Mouse (Mus musculus) right cerebral cortex, postnatal 25 days (tissue): ENCODE data around the gene Ubqln3.

Source experiments
- DNase-seq: peaks from one replicate; pipeline ENCODE4 v3.0.0; 2022

Ubqln3 gene

DNA sequence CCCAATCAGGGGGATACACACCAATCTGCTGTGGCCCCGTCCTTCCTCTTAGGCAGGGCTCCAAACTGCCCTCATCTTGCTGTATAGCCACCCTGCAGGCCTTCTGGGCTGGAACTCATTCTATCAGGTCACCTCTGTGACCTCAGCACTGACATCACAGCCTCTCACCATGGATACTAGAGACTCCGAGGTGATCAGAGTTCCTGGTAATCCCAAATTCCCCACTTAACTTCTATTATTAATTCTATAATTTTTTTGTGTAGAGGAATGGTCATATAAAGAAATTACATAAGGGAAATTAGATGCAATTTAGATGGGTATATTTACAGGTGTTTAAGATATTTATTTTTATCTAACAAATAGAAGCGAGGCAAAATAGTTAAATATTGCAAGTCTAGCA is at the start of gene Ubqln3:
Gene Ubqln3, minus strand, starts transcription at position 101 of the 400 bp plus-strand sequence.
- no peak for DNase-seq

DNA sequence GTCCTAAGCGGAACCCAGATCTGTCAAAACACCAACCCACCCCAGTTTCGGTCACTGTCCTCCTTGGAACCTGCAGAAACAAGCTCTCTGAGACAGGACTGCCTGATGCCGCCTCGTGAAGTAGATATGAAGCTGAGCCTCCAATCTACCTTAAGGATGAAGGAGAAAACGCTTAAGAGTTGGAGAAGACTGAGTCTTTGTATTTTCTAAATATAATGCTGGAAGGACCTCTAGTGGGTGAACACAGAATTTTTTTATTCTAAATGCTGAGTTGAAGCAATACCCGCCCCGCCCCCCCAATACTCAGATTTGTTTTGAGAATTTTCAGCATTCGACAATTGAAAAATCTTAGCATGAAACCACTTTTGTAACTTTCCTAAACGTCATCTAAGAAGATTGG is 48.2 kb upstream of the Ubqln3 start:
- DNase-seq, result no peak

DNA sequence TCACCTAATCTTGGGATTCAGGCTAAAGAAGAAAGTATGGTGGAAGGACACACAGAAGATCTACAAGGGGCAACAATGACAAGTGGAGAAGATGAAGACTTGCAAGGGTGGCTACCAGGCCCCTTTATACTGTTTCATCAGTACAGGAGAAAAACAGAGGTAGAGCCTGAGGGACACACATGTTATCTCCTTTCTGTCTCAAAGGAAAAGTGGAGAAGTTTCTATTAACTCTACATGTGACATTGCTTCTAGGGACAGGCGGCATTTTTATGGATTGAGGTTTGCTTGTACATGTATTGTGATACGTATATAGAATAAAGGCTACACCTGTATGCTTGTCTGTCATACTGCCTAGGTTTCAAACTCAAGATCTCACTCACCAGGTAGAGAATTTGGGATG is 40.2 kb upstream of the Ubqln3 start, which contains the start of gene Olfr648:
Gene Olfr648, minus strand, starts transcription at position 101 of the 400 bp plus-strand sequence.
- no peak for DNase-seq

DNA sequence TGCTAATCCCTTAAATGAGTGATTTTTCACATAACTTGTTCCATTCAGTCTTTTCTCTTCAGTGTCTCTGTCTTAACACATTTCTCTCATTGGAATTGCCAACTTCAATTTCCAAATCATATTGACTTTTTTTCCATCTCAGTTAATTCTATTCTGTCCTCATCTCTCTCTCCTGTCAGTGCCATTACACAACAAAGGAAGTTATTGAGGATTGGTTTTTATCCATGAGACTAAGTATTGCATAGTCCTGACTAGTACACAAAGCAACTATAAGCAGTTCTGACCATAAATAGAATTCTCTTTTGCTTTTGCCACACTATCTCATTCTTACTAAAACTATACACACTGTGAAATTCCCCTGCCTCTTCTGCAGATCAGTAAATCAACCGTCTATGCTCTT is 36.0 kb upstream of the Ubqln3 start:
- DNase-seq, result no peak

DNA sequence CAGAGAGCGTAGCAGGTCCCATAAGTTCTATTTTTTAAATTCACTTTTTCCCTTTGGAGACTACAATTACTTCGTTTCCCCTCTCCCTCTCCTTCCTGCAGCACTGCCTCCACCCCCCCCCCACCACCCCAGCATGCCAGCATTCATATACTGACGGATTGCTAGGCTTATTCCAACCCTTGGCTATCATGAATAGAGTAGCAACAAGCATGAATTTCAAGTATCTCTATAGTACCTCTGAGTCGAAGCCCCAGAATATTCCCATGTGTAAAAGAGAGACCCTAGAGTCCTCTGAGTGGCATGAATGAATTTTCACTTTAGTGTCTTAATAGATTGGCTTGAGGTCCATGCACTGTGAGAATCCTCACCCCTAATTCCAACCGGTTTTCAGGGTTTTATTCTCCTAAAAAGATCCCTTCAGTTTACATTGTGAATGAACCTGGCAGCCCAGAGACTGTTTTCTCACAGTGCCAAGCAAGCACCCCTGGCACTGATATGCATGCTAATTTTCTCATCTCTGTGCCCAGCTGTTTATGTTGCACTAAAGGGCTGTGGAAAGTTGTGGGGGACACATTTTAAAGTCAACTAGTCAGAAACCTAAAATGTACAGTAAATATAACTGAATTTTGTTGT is 35.5 kb upstream of the Ubqln3 start:
- no peak for DNase-seq

DNA sequence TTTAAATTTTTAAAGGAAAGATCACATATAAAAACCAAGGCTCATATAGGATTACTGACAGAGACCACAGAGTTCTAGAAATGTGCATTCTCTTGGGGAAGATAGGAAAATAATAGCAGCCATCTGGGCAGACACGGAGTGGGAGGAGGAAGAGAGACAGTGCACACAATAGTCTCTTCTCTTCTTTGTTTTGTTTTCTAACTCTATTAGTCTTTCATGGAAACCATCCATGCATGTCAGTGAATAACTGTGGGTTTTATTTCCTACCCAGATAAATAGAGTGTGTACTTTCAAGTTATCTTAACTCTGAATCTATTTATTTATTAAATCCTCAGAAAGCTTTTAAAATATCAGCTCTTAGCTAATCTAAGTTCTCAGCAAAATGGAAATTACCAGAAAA is 32.0 kb upstream of the Ubqln3 start:
- no peak for DNase-seq

DNA sequence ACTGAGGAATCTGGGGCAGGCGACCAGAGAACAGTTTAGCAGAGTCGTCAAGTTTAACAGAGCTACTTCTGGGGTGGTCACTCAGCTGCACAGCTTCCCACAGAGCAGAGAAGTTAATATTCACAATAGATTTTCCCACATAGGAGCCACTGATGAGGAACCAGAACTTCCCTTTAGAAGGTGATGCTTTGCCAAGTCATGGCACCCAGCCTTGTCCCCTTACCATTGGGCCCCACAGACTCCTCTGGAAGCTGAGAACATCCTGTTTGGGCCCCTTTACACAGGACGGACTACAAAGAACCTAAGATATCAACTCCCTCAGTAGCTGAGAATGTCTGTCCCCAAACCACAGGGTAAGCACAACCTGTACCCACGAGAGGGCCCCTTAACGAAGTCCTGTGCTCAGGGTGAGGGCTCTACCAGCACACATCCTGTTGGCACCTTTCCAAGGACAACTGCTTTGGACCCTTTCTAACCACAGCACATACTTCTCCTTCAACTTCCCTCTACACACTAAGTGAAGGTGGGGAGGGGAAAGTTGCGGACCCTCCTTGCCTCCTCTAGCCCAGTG is 26.6 kb upstream of the Ubqln3 start:
- no peak for DNase-seq

DNA sequence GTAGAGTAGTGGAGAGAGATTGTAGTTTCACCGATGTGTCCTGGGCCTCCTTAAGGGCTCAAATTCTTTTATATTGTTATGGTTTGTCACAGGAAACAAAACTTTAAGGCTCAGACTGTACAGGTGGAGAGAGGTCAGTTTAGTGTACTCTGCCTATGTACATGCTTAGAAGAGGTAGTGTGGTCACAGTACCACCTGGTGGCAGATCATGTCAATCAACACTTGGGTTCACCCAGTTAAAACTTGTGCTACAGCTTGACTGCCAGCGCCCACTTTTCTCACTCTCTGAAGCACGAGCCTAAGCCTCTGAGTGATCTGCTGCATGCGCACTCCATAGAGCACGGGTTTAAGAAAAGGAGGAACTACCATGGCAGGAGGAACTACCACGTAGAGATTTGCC is 24.0 kb upstream of the Ubqln3 start:
- no peak for DNase-seq

DNA sequence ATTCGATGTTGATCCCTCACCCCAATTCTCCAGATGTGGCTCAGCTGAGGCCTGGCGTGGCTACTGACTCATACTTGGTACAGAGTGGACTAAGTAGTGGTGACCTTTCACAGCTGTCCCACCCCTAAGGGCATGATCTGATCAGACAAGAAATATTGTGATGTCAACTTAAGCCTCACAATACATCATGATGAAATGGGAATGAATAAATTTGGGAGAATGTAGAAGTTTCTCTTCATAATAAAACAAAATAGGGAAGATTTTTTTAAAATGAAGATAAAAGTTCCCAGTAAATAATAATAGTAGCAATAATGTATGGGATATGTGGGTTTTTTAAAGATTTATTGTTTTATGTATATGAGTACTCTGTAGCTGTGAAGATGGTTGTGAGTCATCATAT is 7.4 kb upstream of the Ubqln3 start, which contains the start of gene Ubqlnl:
Gene Ubqlnl, minus strand, starts transcription at position 101 of the 400 bp plus-strand sequence.
- DNase-seq, result no peak

DNA sequence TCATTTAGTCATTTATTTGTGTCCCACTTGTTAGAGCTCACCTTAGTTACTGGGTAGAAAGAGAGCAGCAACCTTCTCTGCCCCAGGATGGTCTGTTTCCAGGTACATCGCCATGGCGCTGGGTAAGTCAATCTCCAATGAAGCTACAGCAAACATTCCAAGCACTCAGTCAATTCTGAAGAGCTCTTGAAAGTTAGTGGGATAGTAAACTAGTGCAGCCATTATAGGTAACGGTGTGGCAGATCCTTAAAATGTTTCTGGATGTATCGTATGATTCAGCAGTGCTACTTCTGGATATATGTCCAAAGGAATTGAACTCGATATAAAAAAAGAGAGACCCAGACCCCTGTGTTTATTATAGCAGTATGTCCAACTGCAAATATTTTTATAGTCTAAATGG is 5.8 kb downstream of the Ubqln3 start, which contains the start of gene Olfr643:
Gene Olfr643, minus strand, starts transcription at position 101 of the 400 bp plus-strand sequence.
- no peak for DNase-seq

DNA sequence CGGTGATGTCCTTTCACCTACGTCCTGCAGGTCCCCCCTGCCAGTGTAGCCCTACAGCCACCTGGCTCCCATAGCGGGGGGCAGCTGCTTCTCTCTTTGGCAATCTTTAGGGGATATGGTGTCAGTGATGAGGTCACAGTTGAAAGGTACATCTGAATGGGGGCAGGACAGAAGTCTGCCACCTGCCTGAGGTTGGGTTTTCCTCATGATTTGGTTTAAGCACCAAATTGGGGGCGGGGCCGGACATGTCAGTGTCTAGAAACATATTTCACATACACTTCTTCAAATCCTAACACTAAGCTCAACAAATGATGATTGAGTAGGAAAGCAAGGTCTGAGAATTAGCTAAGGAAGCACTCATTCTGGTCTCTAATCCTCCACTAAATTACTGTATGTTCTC is 13.4 kb downstream of the Ubqln3 start, which contains the start of gene Ubqln5:
Gene Ubqln5, minus strand, starts transcription at position 101 of the 400 bp plus-strand sequence.
- no peak for DNase-seq

DNA sequence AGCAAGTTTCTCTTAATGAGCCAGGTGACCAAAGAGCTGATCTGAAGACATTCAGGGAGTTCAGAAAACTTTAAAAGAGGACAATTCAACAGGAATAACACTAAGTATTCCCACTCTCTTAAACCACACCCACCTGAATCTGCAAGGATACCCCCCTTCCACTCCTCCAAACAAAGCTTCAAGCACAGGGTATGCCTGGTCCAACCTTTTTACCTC is 38.4 kb downstream of the Ubqln3 start, which contains the start of gene Olfr646:
Gene Olfr646, plus strand, starts transcription at position 117 of the 216 bp plus-strand sequence.
- no peak for DNase-seq

DNA sequence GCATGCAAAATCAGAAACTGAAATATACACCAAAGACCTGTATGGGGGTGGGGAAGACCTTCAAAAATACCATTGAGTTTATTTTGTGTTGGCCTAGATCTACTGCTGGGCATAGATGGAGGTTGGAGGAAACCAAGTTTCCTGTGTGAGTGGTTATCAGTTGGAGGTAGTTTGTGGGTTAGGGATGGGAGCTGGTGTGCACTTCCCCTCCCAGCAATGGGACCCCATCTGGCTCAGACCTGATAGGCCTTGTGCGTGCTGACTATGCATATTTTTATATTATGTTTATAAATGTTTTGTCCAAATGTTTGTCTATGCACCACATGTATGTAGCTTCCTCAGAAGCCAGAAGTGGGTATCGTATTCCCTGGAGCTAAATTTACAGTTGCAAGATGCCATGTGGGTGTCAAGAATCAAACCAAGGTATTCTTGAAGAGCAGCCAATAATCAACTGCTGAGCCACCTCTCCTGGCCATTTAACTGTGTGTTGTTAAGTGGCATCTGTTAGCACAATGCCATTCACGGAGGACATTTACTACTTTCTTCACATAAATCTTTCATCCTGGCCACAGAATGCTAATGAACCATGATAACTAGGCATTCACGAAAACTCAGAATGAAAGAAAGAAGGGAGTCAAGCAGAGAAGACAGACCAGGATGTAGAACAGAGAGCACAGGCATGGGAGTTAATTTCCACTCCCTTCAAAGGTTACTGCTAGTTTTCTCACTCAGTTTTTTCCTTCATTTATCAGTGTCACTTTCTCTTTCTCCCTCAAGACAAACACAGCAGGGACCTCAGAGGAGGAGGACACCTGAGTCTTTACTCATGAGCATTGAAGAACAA is 38.9 kb downstream of the Ubqln3 start:
- no peak for DNase-seq
